Mouse (Mus musculus) limb, embryonic 13.5 days (tissue): ENCODE measurements around the gene Sgpp1. TPM values are rescaled to one million over a fixed set of nuclear protein-coding genes. Genes with fewer than 3 reads are reported as not detected.

ENCODE experiments used
- ATAC-seq: fragments of 200-750 bp; cut with Nextera tagmentation; 2 replicates; pipeline ENCODE4 v1.8.0; 2017; ENCODE audit warnings: low read depth, moderate number of reproducible peaks, moderate TSS enrichment; ENCODE audit not compliant: low FRiP score
- H3K27ac ChIP-seq: fragments of 300-500 bp; sonication (generic); 2 replicates; pipeline ENCODE4 v1.5.1; 2015; ENCODE audit warnings: inconsistent platforms, mild to moderate bottlenecking, moderate library complexity
- H3K27me3 ChIP-seq: fragments of 300-500 bp; sonication (generic); 2 replicates; pipeline ENCODE4 v1.6.1; 2015; ENCODE audit warnings: mild to moderate bottlenecking, inconsistent platforms
- H3K36me3 ChIP-seq: fragments of 300-500 bp; sonication (generic); 2 replicates; pipeline ENCODE4 v1.6.1; 2015; ENCODE audit warnings: inconsistent platforms, mild to moderate bottlenecking, moderate library complexity
- H3K4me1 ChIP-seq: fragments of 300-500 bp; sonication (generic); 2 replicates; pipeline ENCODE4 v1.6.1; 2015; ENCODE audit warnings: inconsistent platforms
- H3K4me2 ChIP-seq: fragments of 300-500 bp; sonication (generic); replicated peaks from 2 replicates; pipeline ENCODE4 v1.6.1; 2015; ENCODE audit warnings: inconsistent platforms, mild to moderate bottlenecking, moderate library complexity
- H3K4me3 ChIP-seq: fragments of 300-500 bp; sonication (generic); 2 replicates; pipeline ENCODE4 v1.5.1; 2015; ENCODE audit warnings: moderate library complexity, mild to moderate bottlenecking, inconsistent platforms
- H3K9ac ChIP-seq: fragments of 300-500 bp; sonication (generic); 2 replicates; pipeline ENCODE4 v1.6.1; 2015; ENCODE audit warnings: mild to moderate bottlenecking, inconsistent platforms
- H3K9me3 ChIP-seq: fragments of 300-500 bp; sonication (generic); 2 replicates; pipeline ENCODE4 v1.6.1; 2016; ENCODE audit warnings: inconsistent platforms
- WGBS: fragments of 180-500 bp; shearing (Covaris S2); methylation state at CpG from one replicate; pipeline ENCODE4 v1.1.7; 2015; 5-methylcytosine and 5-hydroxymethylcytosine counted together
- polyA plus RNA-seq: library from polyadenylated mRNA; unstranded; fragments of >200 nt; fragmentation: Nextera tagmentation; extraction: Ambion mirVana; gene quantifications from 2 replicates; pipeline ENCODE4 v1.2.1, GENCODE M21; 2015

Gene Sgpp1
- polyA plus RNA-seq, 1 experiment from 2014 or later: 12.3 TPM

- no peak overlapping the region for H3K4me3 ChIP-seq
- H3K4me2 ChIP-seq: no peak overlapping the region
- H3K36me3 ChIP-seq: no peaks in the 10 kb centered on the region
- 67% methylated on average over 4 of the region's 4 CpGs for WGBS
- no peaks in the 10 kb centered on the region for H3K9me3 ChIP-seq
- no peak overlapping the region for H3K9ac ChIP-seq
- ATAC-seq: no peak
- no peak overlapping the region for H3K27ac ChIP-seq
- H3K4me1 ChIP-seq: no peaks in the 10 kb centered on the region
- H3K27me3 ChIP-seq: no peaks in the 10 kb centered on the region
Observed at GRCm38 (mm10) chr12:75748574-75748973, 13.0 kb upstream of the Sgpp1 start.

GRCm38 (mm10) chr12:75745697-75746290, 10.3 kb upstream of the Sgpp1 start:
- Histone ChIP-seq H3K36me3 (no peaks in the 10 kb centered on the region), H3K9ac (no peak overlapping the region), H3K4me2 (no peak overlapping the region), H3K9me3 (no peaks in the 10 kb centered on the region), H3K27ac (no peak overlapping the region), H3K27me3 (no peaks in the 10 kb centered on the region), H3K4me3 (no peak overlapping the region), H3K4me1 (no peaks in the 10 kb centered on the region)
- ATAC-seq: no peak
- 84% methylated on average over 14 of the region's 14 CpGs for WGBS

GRCm38 (mm10) chr12:75742101-75742500, 6.6 kb upstream of the Sgpp1 start:
- no peak overlapping the region for H3K27ac ChIP-seq
- H3K4me2 ChIP-seq: no peak overlapping the region
- no peaks in the 10 kb centered on the region for H3K9me3 ChIP-seq
- H3K4me1 ChIP-seq: no peaks in the 10 kb centered on the region
- 88% methylated on average over 5 of the region's 5 CpGs for WGBS
- H3K36me3 ChIP-seq: no peaks in the 10 kb centered on the region
- H3K27me3 ChIP-seq: no peaks in the 10 kb centered on the region
- no peak overlapping the region for H3K4me3 ChIP-seq
- no peak for ATAC-seq
- no peak overlapping the region for H3K9ac ChIP-seq

GRCm38 (mm10) chr12:75741273-75741672, 5.7 kb upstream of the Sgpp1 start:
- Histone ChIP-seq H3K36me3 (no peaks in the 10 kb centered on the region), H3K9me3 (no peaks in the 10 kb centered on the region), H3K27ac (no peak overlapping the region), H3K27me3 (no peaks in the 10 kb centered on the region), H3K4me3 (no peak overlapping the region), H3K4me2 (no peak overlapping the region), H3K4me1 (no peaks in the 10 kb centered on the region), H3K9ac (no peak overlapping the region)
- no peak for ATAC-seq
- 84% methylated on average over 2 of the region's 2 CpGs for WGBS

- Histone ChIP-seq H3K36me3 (no peaks in the 10 kb centered on the region), H3K9me3 (no peaks in the 10 kb centered on the region), H3K4me1 (peaks cover 2% of the 10 kb centered on the region; the same call in 1 of the 2 replicates), H3K9ac (no peak overlapping the region), H3K27me3 (no peaks in the 10 kb centered on the region), H3K27ac (no peak overlapping the region), H3K4me2 (no peak overlapping the region), H3K4me3 (no peak overlapping the region)
- no peak for ATAC-seq
- WGBS: 82% methylated on average over 1 of the region's 1 CpGs
Observed at GRCm38 (mm10) chr12:75740451-75740850, 4.9 kb upstream of the Sgpp1 start.

GRCm38 (mm10) chr12:75739611-75740010, 4.1 kb upstream of the Sgpp1 start:
- Histone ChIP-seq H3K4me2 (no peak overlapping the region), H3K9me3 (no peaks in the 10 kb centered on the region), H3K4me3 (no peak overlapping the region), H3K36me3 (no peaks in the 10 kb centered on the region), H3K27me3 (no peaks in the 10 kb centered on the region), H3K27ac (no peak overlapping the region), H3K9ac (no peak overlapping the region), H3K4me1 (peaks cover 2% of the 10 kb centered on the region; the same call in 1 of the 2 replicates)
- no peak for ATAC-seq
- WGBS: 69% methylated on average over 2 of the region's 2 CpGs

GRCm38 (mm10) chr12:75736296-75736695, 767 bp upstream of the Sgpp1 start:
- no peaks in the 10 kb centered on the region for H3K9me3 ChIP-seq
- peaks cover 13% of the 10 kb centered on the region for H3K4me1 ChIP-seq
- no peak overlapping the region for H3K9ac ChIP-seq
- no peak overlapping the region for H3K4me3 ChIP-seq
- no peak for ATAC-seq
- WGBS: 67% methylated on average over 4 of the region's 4 CpGs
- H3K4me2 ChIP-seq: no peak overlapping the region
- no peaks in the 10 kb centered on the region for H3K27me3 ChIP-seq
- no peaks in the 10 kb centered on the region for H3K36me3 ChIP-seq
- no peak overlapping the region for H3K27ac ChIP-seq

GRCm38 (mm10) chr12:75734891-75735245, 661 bp downstream of the Sgpp1 start:
- Histone ChIP-seq H3K27ac (no peak overlapping the region), H3K9ac (peak overlapping the region; percentile 94), H3K4me2 (peak overlapping the region; percentile 97), H3K36me3 (no peaks in the 10 kb centered on the region), H3K27me3 (no peaks in the 10 kb centered on the region), H3K4me1 (peaks cover 13% of the 10 kb centered on the region), H3K9me3 (no peaks in the 10 kb centered on the region), H3K4me3 (peak overlapping the region; percentile 82)
- WGBS: under 1% methylated on average over 17 of the region's 17 CpGs
- ATAC-seq: peak; percentile 17

- Histone ChIP-seq H3K4me1 (peaks cover 13% of the 10 kb centered on the region), H3K4me2 (peak overlapping the region; percentile 97), H3K36me3 (no peaks in the 10 kb centered on the region), H3K27ac (no peak overlapping the region), H3K9ac (peak overlapping the region; percentile 94), H3K27me3 (no peaks in the 10 kb centered on the region), H3K9me3 (no peaks in the 10 kb centered on the region), H3K4me3 (peak overlapping the region; percentile 82)
- 10% methylated on average over 10 of the region's 10 CpGs for WGBS
- no peak for ATAC-seq
Observed at GRCm38 (mm10) chr12:75734167-75734566, 1.4 kb downstream of the Sgpp1 start.

- ATAC-seq: no peak
- Histone ChIP-seq H3K4me3 (peak overlapping the region; percentile 82), H3K36me3 (peaks cover 5% of the 10 kb centered on the region), H3K27ac (no peak overlapping the region), H3K9me3 (no peaks in the 10 kb centered on the region), H3K9ac (no peak overlapping the region), H3K4me1 (peaks cover 13% of the 10 kb centered on the region), H3K4me2 (peak overlapping the region; percentile 97), H3K27me3 (no peaks in the 10 kb centered on the region)
- 40% methylated on average over 7 of the region's 7 CpGs for WGBS
Observed at GRCm38 (mm10) chr12:75733331-75734070, 2.0 kb downstream of the Sgpp1 start.

- H3K9ac ChIP-seq: no peak overlapping the region
- WGBS: 60% methylated on average over 6 of the region's 6 CpGs
- no peak for ATAC-seq
- peaks cover 11% of the 10 kb centered on the region for H3K36me3 ChIP-seq
- H3K9me3 ChIP-seq: no peaks in the 10 kb centered on the region
- H3K27ac ChIP-seq: no peak overlapping the region
- peaks cover 13% of the 10 kb centered on the region for H3K4me1 ChIP-seq
- H3K4me2 ChIP-seq: no peak overlapping the region
- H3K27me3 ChIP-seq: no peaks in the 10 kb centered on the region
- no peak overlapping the region for H3K4me3 ChIP-seq
Observed at GRCm38 (mm10) chr12:75731927-75732443, 3.5 kb downstream of the Sgpp1 start.

GRCm38 (mm10) chr12:75731508-75731907, 4.0 kb downstream of the Sgpp1 start:
- H3K27me3 ChIP-seq: no peaks in the 10 kb centered on the region
- ATAC-seq: no peak
- H3K9me3 ChIP-seq: no peaks in the 10 kb centered on the region
- H3K36me3 ChIP-seq: peaks cover 11% of the 10 kb centered on the region
- peaks cover 13% of the 10 kb centered on the region for H3K4me1 ChIP-seq
- H3K27ac ChIP-seq: no peak overlapping the region
- H3K4me3 ChIP-seq: no peak overlapping the region
- no peak overlapping the region for H3K9ac ChIP-seq
- WGBS: 86% methylated on average over 3 of the region's 3 CpGs
- H3K4me2 ChIP-seq: no peak overlapping the region
